Mouse (Mus musculus) myocyte (in vitro differentiated cells): ENCODE results near the gene Zfpm1. TPM values are rescaled to one million over a fixed set of nuclear protein-coding genes. Genes with fewer than 3 reads are reported as not detected.
A peak's percentile ranks its signal among the peaks of the same experiment; 100 is the strongest.

Experiments
- H3K27me3 ChIP-seq: one replicate; pipeline ENCODE4 v1.6.1; 2011; ENCODE audit not compliant: control insufficient read depth, insufficient read depth, insufficient read length
- H3K36me3 ChIP-seq: one replicate; pipeline ENCODE4 v1.6.1; 2011; ENCODE audit not compliant: control insufficient read depth, insufficient read depth
- H3K4me2 ChIP-seq: one replicate; pipeline ENCODE4 v1.6.1; 2011; ENCODE audit warnings: low read depth, control low read depth
- H3K4me3 ChIP-seq: one replicate; pipeline ENCODE4 v1.5.1; 2011; ENCODE audit warnings: mild to moderate bottlenecking, control low read depth, moderate library complexity
- H3K79me2 ChIP-seq: one replicate; pipeline ENCODE4 v1.6.1; 2011; ENCODE audit not compliant: control insufficient read depth, insufficient read depth
- H3ac ChIP-seq: one replicate; pipeline ENCODE4 v1.6.1; 2011; ENCODE audit not compliant: control insufficient read depth, insufficient read length
- CEBPB ChIP-seq: IDR thresholded peaks from 2 replicates; pipeline ENCODE4 v1.6.1; 2011; ENCODE audit warnings: mild to moderate bottlenecking, moderate library complexity; ENCODE audit not compliant: poor library complexity, insufficient read depth, severe bottlenecking
- E2F4 ChIP-seq: IDR thresholded peaks from one replicate; pipeline ENCODE4 v1.6.1; 2011; ENCODE audit warnings: mild to moderate bottlenecking, control low read depth, moderate library complexity; ENCODE audit not compliant: insufficient read depth
- MAX ChIP-seq: IDR thresholded peaks from one replicate; pipeline ENCODE4 v1.6.1; 2011; ENCODE audit warnings: low read depth, mild to moderate bottlenecking, control low read depth
- MYOD1 ChIP-seq, 3 experiments: IDR thresholded peaks; one replicate each; pipeline ENCODE4 v1.6.1; 2011; ENCODE audit warnings: control low read depth in 2 of 3, low read depth in 2 of 3, mild to moderate bottlenecking in 2 of 3, moderate library complexity in 1 of 3; ENCODE audit not compliant: insufficient read length in 2 of 3, control insufficient read depth in 1 of 3
- MYOG ChIP-seq, 3 experiments: IDR thresholded peaks; one replicate each; pipeline ENCODE4 v1.6.1; 2011; ENCODE audit warnings: control low read depth in 2 of 3, low read depth in 2 of 3, mild to moderate bottlenecking in 2 of 3; ENCODE audit not compliant: insufficient read length in 2 of 3, control insufficient read depth in 1 of 3, insufficient read depth in 1 of 3
- POLR2A ChIP-seq: IDR thresholded peaks from one replicate; pipeline ENCODE4 v1.6.1; 2011; ENCODE audit warnings: low read depth, mild to moderate bottlenecking, control low read depth, moderate library complexity; ENCODE audit not compliant: insufficient read length
- POLR2AphosphoS2 ChIP-seq: IDR thresholded peaks from one replicate; pipeline ENCODE4 v1.6.1; 2011; ENCODE audit warnings: low read depth, control low read depth; ENCODE audit not compliant: insufficient read length
- REST ChIP-seq: IDR thresholded peaks from one replicate; pipeline ENCODE4 v1.6.1; 2011; ENCODE audit warnings: mild to moderate bottlenecking, control low read depth, moderate library complexity; ENCODE audit not compliant: insufficient read depth, insufficient read length
- SRF ChIP-seq: IDR thresholded peaks from one replicate; pipeline ENCODE4 v1.6.1; 2011; ENCODE audit warnings: low read depth; ENCODE audit not compliant: control insufficient read depth, insufficient read length
- TCF12 ChIP-seq: IDR thresholded peaks from one replicate; pipeline ENCODE4 v1.6.1; 2011; ENCODE audit warnings: mild to moderate bottlenecking, control low read depth; ENCODE audit not compliant: poor library complexity, insufficient read depth, severe bottlenecking
- TCF3 ChIP-seq: IDR thresholded peaks from one replicate; pipeline ENCODE4 v1.6.1; 2011; ENCODE audit warnings: low read depth, control low read depth; ENCODE audit not compliant: insufficient read length
- USF1 ChIP-seq: IDR thresholded peaks from one replicate; pipeline ENCODE4 v1.6.1; 2011; ENCODE audit warnings: low read depth, mild to moderate bottlenecking, control low read depth, moderate library complexity
- polyA plus RNA-seq: library from polyadenylated mRNA; unstranded; fragments of >200 nt; fragmentation: generic; extraction: Trizol; gene quantifications from one replicate; pipeline ENCODE4 v1.2.1, GENCODE M21; 2012; ENCODE audit warnings: missing spikeins

Zfpm1 gene
- polyA plus RNA-seq, 1 experiment = 22.6 TPM

- no peak overlapping the region for H3ac ChIP-seq
- no peak overlapping the region for H3K4me2 ChIP-seq
- H3K4me3 ChIP-seq = no peak overlapping the region
- H3K27me3 ChIP-seq = no peaks in the 10 kb centered on the region
- no peaks in the 10 kb centered on the region for H3K36me3 ChIP-seq
- TF ChIP-seq REST (no peak), MYOD1 (IDR thresholded peaks at IDR 0.05; ENCODE audit: control insufficient read depth in 1 of 3, insufficient read length in 2 of 3, low read depth in 2 of 3) (no peak), MYOG (IDR thresholded peaks at IDR 0.05; ENCODE audit: control insufficient read depth in 1 of 3, insufficient read depth in 1 of 3, insufficient read length in 2 of 3, low read depth in 2 of 3) (no peak), CEBPB (no peak), TCF12 (no peak), POLR2AphosphoS2 (no peak), MAX (no peak), E2F4 (no peak), SRF (no peak), TCF3 (no peak), POLR2A (no peak), USF1 (no peak)
- no peaks in the 10 kb centered on the region for H3K79me2 ChIP-seq
Observed at GRCm38 (mm10) chr8:122362967-122363366, 81.0 kb downstream of the Zfpm1 start.

DNA sequence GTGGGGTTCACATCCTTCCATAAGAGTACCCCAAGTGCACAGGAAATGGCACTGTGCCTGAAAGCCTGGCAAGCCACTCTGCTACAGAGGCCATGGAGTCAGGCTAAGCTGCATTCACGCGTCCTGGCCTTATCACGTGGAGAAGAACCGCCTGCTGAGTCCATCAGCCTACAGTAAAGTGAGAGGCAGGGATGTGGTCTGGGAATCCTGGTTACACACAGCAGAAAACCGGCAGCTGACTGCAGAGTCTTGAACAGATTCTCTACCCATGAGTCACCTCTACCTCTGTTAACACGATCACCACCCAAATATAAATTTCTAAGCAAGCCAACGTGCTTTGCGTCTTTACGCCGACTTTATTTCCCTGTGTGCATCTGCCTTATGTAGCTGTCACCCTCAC lies 86.6 kb downstream of the Zfpm1 start:
- H3K4me3 ChIP-seq = no peak overlapping the region

DNA sequence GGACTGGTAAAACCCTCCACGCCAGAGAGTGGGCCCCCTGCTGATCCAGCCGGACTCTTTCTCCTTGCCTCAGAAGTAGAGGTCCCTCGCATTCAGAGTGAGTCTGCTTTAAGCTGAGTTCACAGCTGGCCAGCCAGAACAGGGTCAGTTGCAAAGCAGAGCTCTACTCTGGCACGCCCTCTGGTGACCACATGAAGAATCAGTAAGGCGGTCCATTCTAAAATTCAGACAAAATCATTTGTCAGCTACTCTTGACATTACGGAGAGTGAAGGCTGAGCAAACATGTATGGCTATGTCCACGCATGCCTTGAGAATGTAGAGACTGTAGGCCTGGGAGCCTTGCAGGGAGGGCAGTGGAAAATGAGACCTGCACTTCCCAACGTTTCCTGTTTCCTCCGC lies 87.7 kb downstream of the Zfpm1 start:
- Histone ChIP-seq H3K4me2 (peak overlapping the region; percentile 64), H3K79me2 (no peaks in the 10 kb centered on the region), H3K36me3 (peaks cover 3% of the 10 kb centered on the region), H3K4me3 (no peak overlapping the region), H3K27me3 (no peaks in the 10 kb centered on the region), H3ac (no peak overlapping the region)
- TF ChIP-seq MAX (no peak), MYOG (IDR thresholded peaks at IDR 0.05; ENCODE audit: control insufficient read depth in 1 of 3, insufficient read depth in 1 of 3, insufficient read length in 2 of 3, low read depth in 2 of 3) (peak in 2 of 3 experiments; percentile 10 to 34), MYOD1 (IDR thresholded peaks at IDR 0.05; ENCODE audit: control insufficient read depth in 1 of 3, insufficient read length in 2 of 3, low read depth in 2 of 3) (peak in 2 of 3 experiments; percentile 22 to 35), E2F4 (no peak), REST (no peak)

More for the DNA sequence above, 86.6 kb downstream of the Zfpm1 start:
- no peak for TF ChIP-seq TCF3
- no peak for TF ChIP-seq TCF12
- TF ChIP-seq CEBPB = no peak
- peak in 1 of 3 experiments; percentile 51 for TF ChIP-seq MYOG (IDR thresholded peaks at IDR 0.05; ENCODE audit: control insufficient read depth in 1 of 3, insufficient read depth in 1 of 3, insufficient read length in 2 of 3, low read depth in 2 of 3)
- TF ChIP-seq E2F4 = no peak
- no peak for TF ChIP-seq SRF
- no peak for TF ChIP-seq POLR2A
- TF ChIP-seq USF1 = peak; percentile 86
- TF ChIP-seq MAX = no peak
- peak in 2 of 3 experiments; percentile 34 to 43 for TF ChIP-seq MYOD1 (IDR thresholded peaks at IDR 0.05; ENCODE audit: control insufficient read depth in 1 of 3, insufficient read length in 2 of 3, low read depth in 2 of 3)
- TF ChIP-seq POLR2AphosphoS2 = no peak
- TF ChIP-seq REST = no peak
- Histone ChIP-seq H3K27me3 (no peaks in the 10 kb centered on the region), H3ac (no peak overlapping the region), H3K4me2 (peak overlapping the region; percentile 64), H3K36me3 (no peaks in the 10 kb centered on the region), H3K79me2 (no peaks in the 10 kb centered on the region)

- Histone ChIP-seq H3K4me2 (no peak overlapping the region), H3K79me2 (peaks cover 14% of the 10 kb centered on the region), H3K36me3 (peaks cover 6% of the 10 kb centered on the region), H3K27me3 (no peaks in the 10 kb centered on the region), H3K4me3 (no peak overlapping the region), H3ac (no peak overlapping the region)
- TF ChIP-seq TCF3 (no peak), MAX (no peak), MYOG (IDR thresholded peaks at IDR 0.05; ENCODE audit: control insufficient read depth in 1 of 3, insufficient read depth in 1 of 3, insufficient read length in 2 of 3, low read depth in 2 of 3) (no peak), POLR2A (no peak), MYOD1 (IDR thresholded peaks at IDR 0.05; ENCODE audit: control insufficient read depth in 1 of 3, insufficient read length in 2 of 3, low read depth in 2 of 3) (no peak), CEBPB (no peak), TCF12 (no peak), USF1 (no peak), E2F4 (no peak), SRF (no peak), REST (no peak), POLR2AphosphoS2 (no peak)
Observed at GRCm38 (mm10) chr8:122371706-122372105, 89.8 kb downstream of the Zfpm1 start.

GRCm38 (mm10) chr8:122375320-122375719 lies 93.4 kb downstream of the Zfpm1 start:
- Histone ChIP-seq H3K79me2 (peaks cover 49% of the 10 kb centered on the region), H3ac (no peak overlapping the region), H3K36me3 (peaks cover 15% of the 10 kb centered on the region), H3K4me2 (peak overlapping the region; percentile 85), H3K4me3 (peak overlapping the region; percentile 90), H3K27me3 (no peaks in the 10 kb centered on the region)
- TF ChIP-seq SRF = no peak
- peak; percentile 8 for TF ChIP-seq POLR2A
- no peak for TF ChIP-seq MYOG (IDR thresholded peaks at IDR 0.05; ENCODE audit: control insufficient read depth in 1 of 3, insufficient read depth in 1 of 3, insufficient read length in 2 of 3, low read depth in 2 of 3)
